Mouse (Mus musculus) kidney, postnatal 14 days (tissue): ENCODE measurements at regions not wholly inside any gene's neighbourhood (a gene's known extent, or its start where the extent isn't known, plus 50 kb on each side); places are given as distances from the start of the nearest gene placed in this dataset.

Source experiments
- DNase-seq: peaks from one replicate; pipeline ENCODE4 v3.0.0; 2022; ENCODE audit warnings: mixed read lengths

DNA sequence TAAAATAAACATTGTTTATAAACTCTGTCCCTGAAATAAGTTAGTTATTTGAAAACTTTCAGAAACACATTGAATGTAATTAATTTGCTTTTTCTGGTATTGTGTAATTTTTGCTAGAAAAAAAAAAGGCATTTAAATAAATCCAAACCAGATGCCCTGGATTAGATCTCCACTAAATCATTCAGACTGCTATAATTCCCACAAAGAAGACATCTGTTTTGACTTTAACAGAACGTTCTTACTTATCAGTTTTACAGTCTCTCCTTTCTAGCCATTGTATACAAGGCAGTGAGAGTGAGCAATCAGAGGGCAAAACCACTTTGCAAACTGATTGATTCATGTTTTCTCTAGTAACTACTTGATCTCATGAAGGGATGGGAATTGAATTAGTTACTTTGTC, 478.8 kb downstream of the Slitrk6 start:
- DNase-seq: no peak

DNA sequence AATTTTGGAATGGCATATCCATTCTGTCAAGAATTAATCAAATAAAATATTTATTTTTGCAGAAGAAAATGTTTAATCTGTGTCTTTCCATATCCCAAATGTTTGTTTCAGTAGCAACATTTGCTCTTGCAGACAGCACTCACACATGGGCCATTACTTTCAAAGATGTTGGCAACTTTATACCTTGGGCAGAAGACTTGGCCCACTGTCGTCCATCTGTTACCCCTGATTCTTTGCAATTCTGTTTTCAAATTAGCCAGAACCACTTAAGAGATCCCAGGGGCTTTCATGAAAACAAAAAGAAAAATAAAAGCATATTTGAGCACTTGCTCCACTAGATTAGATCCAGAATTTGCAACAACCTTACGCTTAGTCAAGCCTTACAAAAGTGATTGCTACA, 483.7 kb downstream of the Slitrk6 start:
- no peak for DNase-seq

DNA sequence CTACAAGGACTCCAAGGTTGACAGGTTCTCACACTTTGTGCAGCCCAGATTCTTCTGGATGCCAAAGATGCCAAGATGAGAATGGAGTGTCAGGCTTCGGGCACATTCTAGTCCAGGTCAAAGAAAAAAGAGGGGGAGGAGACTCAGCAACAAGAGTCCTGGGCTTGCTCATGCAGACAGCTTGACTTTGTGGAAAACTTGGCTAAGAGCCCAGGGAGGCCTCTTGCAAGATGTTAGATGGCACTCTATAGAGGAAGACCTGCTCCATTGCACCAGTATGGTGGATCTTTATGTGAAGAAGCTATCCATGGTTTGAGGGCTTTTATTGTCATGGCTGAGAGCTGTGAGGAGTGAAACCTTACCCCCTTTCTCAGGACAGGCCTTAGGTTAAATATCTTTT, 510.5 kb downstream of the Slitrk6 start:
- no peak for DNase-seq

DNA sequence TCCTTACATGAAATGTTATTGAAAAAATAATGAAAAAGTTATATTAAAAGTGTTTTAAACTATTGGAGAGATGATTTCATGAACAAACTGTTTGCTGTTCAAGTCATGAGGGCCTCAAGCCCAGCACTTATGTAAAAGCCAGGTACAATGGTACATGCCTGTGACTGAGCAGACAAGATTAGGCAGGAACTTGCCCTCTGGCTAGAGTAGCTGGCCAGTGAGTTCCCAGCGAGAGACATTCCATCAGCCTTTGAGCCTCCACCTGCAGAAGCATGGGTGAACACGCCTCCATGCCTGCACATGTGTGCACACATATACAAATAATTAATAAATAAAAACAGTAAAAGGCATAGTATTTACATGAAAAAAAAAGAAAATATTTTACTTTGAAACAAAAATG, 511.4 kb downstream of the Slitrk6 start:
- DNase-seq: no peak

DNA sequence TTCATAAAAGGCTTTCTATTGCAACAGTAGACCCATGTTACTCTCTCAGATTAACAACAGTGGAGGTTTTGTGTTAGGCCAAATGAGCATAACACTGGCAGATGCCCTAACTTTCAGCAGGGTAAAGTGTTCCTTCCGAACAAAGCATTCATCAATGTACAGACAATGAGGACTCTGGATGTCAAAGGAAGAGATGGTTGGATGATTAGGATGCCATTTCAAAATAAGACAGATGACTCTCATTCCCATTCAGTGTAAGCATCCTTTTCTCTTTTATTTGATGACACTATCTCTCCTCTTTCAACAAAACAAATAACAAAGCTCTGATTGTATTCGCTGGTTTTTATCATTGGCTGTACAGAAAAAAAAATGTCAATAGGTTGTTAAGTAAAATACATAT, 516.1 kb downstream of the Slitrk6 start:
- no peak for DNase-seq

DNA sequence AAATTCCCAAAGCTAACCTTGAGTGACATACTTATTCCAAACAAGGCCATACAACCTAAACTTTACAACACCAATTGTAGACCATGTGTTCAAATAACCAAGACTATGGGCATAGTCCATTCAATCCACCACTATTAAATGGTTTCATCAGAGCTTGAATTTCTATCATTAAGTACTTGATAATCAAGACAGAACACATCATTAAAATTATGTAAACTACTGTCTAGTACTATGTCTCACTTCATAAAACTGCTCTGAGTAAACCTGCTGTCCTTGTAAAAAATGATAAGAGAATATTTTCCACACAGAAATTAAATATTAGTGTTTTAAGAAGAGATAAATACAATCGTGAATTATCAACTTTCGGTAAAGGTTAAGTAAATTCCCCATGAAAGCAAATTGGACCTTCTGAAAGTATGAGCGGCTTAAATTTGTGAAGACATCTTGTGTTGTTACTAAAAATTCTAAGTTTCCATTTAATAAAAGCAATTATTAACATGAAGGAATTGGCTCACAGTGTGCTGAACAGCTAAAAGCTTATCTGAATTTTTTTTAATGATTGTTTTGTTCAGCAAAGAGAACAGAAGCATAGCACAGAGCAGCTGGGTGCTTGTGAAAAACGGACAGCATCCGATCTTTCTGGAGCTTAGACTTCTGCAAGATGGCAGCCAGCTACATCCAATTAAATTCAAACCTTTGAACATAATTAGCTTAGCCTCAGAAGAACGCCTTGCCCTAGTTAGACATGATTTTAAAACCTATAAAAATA, 530.1 kb downstream of the Slitrk6 start:
- DNase-seq: no peak

DNA sequence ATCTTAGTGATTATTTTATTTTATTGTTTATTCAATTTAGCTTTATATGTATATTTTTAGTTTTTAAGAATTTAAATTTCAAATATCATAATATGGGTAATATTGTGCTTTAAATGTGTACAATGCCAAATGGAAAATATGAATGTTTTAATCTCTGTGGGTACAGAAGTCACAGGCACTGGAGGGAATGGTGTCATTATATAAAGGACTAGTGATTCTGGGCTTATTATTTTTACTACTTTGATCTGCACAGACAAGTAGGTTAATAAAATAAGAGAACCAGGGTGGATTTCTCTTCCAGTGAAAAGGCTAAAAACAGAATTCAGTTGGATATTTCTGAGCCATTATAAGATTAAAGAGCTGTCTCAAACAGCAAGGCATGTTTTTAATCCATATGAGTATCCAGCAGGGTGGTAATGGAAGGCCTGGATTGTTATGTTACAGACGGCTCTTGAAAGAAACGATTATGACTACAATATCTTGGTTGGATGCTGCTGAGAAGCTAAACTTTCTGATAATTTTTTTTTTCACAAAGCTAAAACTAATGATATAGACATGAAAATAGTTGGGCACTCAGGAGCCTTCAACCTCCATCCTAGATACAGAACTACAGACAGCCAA, 563.9 kb downstream of the Slitrk6 start:
- DNase-seq: no peak

DNA sequence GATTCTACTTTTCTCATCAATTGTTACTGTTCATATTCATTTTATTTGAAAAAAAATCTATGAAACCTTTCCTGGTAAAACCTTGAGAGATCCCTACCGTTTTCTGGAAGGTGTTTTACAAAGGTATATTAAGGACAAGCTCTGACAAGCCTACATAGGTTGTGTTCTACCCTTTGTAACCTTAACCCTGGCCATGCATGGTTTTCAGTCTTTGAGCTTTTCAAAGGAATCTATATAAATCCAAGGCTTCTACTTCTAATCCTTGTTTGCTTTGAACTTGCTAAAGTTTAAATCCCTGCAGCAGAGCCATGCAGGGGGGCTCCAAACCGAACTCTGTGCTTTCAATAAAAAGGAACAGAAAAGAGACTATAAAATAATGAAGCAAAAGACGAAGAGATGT, 564.5 kb downstream of the Slitrk6 start:
- no peak for DNase-seq

DNA sequence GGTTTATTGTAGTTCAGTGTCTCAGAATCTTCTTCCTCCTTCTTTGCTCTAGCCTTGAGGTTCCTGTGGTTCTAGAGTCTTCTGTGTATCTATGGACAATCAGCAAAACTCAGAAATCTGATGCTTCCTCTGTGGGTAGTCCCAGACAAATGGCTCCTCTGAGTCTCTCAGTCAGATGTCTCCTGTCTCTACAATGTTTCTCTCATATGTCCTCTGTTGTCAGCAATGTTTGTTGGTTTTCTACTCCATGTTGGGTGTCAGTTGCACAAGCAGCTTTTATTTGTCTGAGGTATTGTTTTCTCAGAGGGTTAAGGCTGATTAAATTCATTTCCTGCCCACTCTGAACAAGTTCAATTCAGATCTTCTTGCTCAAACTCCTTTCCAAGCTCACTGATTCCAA, 575.8 kb downstream of the Slitrk6 start:
- no peak for DNase-seq

DNA sequence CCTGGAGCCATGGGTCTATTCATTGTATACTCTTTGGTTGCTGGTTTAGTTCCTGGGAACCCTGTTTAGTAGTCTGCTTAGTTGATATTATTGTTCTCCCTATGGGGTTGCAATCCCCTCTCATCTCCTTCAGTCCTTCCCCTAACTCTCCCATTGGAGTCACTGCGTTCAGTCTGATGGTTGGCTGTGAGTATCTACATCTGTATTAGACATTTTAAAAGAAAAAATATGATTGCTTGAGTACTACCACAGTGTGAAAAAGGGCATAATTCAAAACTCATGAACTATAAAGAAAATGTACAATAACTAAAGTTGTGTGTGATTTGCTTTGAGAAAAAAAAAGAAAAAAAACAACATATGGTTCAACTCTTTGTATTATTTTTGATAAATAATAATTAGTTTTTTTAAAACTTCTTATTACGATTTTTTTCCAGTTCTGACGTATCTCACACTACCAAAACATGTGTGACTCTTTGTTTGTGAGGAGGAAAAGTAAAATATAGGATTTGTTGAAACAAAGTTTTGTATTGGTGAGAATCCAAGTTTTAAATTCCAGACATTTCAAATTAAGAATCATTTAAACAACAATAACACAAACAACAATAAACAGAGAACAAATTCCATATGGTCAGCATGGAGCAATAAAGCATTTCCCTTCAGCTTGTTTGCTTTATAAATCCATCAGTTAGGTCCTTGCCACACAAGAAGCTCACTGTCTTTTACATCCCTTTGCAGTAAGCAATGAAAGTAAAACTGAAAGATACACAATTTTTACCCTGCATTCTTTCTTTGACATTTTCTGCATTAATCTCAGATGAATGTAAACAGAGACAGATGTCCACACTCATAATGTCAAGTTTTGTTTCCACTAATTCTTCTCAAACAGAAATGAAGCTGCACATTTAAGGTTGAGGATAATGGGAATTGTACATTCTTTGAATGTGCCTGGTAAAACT, 583.5 kb downstream of the Slitrk6 start:
- no peak for DNase-seq

DNA sequence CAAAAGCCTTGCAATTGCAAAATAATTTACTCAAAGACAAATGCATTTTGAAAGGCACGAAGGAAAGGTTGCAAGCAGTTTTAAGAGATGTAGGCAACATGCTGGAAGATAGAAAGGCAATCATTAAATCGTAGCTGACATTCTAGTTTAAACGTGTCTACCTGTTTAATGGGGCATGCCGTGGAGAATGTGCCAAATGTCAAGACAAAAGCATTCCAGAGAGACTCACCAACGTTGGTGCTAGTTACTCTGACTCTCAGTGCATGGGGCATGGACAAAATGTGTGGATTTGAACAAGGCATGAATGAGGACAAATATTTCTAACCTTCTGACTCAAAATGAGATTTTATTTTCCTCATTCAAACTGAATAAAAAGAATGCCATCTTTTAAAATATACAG, 586.3 kb downstream of the Slitrk6 start:
- DNase-seq: no peak

DNA sequence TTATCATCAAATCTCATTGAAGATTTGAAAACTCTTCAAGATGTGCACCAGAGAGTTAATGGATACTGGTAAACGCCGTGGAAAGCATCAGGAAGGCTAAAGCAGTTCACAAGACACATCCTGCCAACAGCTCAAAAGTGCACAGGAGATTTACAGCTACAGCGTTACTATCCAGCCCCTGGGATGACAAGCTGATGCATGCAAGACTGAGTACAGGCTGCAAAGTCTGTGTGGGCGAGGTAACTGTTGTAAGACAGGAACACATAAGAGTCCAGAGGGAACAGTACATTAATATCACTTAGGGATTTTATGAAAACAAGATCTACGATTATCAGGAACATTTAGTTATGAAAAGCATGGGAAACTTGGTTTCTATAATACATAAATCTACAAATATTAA, 626.7 kb downstream of the Slitrk6 start:
- no peak for DNase-seq

DNA sequence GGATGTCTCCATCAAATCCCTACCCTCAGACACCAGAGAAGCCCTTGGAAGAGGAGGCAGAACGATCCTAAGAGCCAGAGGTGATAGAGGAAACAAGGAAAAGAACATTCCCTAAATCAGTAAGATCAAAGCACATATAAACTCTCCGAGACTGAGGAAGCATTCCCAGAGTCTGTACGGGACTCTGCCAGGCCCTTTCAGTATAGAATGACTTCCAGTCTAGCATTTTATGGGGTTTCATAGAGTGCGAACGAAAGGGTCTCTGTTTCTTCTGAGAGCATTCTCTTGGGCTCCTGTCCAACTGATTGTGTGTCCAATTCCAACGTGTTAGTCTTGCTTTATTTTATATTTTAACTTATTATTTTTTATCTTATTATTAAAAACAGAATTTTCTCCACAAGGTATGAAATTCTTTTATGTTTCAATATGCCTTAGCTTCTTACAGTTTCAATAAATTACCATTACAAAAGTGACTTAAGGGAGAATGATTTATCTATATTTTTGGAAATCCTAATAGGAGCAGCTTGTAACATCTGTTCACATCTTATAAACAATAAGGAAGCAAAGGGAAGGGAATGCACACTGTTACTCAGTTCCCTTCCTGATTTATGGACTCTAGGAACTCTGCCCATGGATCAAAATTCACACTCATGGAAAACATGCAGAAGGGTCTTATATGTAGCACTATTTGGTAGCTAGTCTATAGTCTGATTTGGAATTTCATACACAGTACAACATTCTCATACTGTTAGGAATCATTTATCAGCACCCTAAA, 628.8 kb downstream of the Slitrk6 start:
- no peak for DNase-seq

DNA sequence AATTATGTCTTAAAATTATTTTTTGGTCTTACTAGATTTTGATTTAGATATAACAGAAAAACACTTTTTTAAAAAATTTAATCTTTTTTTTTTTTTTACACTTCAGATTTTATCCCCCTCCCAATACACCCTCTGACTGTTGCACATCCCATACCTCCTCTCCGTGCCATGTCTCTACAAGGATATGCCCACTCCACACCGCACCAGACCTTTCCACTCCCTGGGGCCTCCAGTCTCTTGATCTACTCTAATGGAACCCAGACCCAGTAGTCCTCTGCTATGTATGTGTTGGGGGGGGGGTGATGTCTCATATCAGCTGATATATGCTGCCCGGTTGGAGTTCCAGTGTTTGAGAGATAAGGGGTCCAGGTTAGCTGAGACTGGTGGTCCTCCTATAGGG, 632.2 kb downstream of the Slitrk6 start:
- DNase-seq: no peak

DNA sequence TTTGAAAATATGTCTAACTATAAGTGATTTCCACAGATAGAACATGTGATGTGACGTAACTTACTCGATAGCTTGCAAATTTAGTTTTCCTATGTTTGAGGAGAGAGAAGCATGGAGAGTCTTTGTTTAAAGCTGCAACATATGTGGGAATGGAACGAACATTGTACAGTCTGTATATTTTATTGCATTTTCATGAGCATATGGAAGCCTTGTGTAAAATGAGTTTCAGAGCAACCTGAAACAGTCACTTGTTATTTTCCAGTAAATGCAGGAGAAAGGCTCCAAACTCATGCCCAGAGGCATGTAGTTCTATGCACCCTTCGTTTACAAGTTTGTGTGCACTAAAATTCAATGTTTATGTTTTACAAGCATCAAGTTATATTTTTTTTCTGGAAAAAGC, 639.4 kb downstream of the Slitrk6 start:
- no peak for DNase-seq

DNA sequence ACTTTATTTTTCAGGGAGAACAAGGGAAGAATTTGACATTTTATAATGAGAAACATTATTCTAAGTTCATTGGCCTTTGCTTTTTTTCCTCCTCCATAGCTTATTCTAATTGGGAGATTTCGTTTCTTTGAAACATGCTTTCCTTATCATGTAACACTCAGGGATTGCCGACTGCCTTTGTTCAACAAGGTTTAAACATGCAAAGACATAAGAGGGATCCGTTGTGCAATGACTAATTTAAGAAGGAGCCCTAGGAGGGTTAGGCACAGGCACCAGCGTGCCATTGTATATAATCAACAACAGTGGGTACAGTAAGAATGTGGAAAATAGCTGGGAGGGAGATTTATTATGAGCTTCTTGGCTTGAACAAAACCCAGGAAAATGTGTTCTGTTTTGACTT, 654.1 kb downstream of the Slitrk6 start:
- no peak for DNase-seq

DNA sequence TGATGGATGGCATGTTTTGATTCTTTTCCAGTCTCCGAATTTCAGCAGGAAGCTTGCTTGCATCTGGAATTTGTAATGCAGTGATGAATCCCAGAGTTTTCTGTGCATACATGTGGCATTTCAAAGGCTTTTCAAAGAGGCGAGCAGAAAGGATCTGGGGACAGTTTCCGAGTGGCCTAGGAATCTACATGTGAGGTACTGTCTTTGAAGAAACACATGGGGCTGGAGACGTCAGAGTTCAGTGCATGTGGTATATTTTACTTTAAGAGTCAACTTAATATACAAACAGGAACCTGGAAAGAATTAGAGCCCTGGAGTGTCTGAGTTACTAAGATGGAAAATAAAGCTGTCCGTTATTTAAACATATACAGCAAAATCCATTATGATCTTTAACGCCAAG, 676.6 kb downstream of the Slitrk6 start:
- DNase-seq: no peak

DNA sequence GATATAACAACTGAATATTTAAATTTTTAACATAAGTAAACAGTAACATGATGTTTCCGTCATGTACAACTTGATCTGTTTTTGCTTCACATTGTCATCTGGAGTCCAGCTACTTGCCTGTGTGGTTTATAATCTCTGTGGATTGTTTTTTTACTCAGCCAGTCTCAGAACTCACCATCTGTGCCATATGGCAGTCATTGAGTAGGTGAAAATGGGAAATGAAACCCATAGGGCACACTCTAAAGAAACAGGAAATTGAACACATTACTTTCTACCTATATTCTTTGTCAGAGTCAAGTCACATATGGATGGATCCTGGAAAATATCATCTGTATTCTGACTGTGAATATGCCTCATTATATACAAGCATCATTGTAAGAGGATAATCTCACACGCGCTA, 707.2 kb downstream of the Slitrk6 start:
- no peak for DNase-seq

DNA sequence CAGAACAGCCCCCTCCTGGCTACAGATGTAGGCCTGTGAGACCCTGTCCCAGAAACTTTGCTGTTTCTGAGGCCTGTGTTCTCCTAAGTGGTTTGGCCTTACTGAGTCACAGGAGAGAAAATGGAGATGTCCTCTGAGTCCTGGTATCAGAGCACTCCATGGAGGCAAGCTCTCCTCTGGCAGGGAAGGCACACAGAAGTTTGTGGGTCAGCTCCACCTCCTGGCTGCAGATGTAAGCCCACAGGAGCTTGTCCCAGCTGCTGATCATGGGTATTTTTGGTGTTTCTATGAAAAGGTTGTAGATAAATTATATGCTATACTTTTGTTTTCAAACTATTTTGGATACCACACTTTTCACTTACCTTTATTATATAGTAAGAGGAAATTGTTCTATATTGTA, 711.7 kb downstream of the Slitrk6 start:
- DNase-seq: no peak

DNA sequence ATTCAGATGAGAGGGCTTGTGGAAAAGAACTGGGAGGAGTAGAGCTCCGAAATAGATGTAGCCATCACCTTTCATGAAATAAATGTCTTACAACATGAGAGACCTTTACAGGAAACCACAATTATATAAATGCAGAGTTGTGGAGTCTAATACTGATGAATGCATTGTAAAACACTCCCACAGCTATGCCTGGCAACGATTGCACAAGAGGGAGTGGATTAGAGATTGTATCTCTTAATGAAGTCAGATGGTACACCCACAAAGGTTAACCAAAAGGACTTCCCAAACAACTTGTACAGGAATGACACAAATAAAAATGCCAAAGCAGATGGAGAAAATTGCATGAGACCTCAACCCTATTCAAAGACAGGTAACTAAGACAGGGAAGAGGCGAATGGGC, 733.1 kb downstream of the Slitrk6 start:
- no peak for DNase-seq

DNA sequence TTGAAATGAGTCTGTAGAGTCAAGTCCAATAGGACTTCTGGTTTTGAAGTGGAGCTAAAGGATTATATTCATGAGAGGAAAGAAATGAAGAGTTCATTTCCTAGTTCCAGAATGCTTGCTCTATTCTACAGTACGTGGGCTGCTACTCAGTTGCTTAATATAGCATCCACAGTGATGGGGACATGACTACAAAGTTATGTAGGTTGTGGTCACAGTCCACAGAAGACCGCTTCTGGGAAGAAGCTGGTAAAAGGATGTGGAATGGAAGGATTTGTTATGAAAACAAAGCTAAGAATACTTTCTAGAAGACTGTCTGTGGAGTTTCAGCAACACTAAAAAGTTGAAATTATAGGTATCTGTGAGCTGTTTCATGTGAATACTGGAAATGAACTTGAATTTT, 739.8 kb downstream of the Slitrk6 start:
- DNase-seq: no peak

DNA sequence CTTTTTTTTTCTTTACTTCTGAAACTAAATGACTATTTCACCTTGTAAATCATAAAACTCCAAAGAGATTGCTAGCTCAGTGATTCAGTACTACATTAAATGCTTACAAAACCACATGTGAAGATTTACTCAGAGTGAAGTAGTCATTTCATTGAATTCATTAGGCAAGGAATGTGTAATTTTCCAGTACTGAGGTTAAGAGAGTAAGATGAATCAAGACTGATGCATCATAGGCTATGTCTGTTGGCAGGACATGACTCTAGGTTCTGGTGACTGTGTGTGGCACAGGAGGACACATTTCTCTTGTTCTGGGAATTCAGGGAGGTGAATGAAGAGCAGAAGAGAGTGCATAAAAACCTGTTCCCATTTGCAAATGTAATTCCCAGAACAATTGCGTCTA, 741.7 kb downstream of the Slitrk6 start:
- no peak for DNase-seq

DNA sequence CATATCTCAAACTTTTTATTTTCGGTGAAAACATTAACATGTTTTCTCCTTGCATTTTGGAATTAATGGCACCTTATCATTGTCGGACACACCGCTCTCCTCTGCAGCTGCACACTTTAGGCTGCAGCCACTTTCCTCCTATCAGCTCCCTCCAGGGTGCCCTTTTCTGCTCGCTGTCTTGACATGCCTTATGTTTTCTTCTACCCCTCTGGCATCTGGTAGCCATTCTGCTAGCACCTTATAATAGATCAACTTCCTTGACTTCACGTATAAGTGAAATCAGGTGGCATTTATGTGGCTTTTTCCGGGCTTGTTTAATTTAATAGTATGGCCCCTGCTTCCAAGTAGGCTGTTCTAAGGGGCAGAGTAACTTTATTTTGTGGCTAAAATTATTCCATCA, 747.8 kb downstream of the Slitrk6 start:
- no peak for DNase-seq
